Mouse (Mus musculus) bone marrow macrophage, adult 2 months (primary cell): ENCODE measurements at regions not wholly inside any gene's neighbourhood (a gene's known extent, or its start where the extent isn't known, plus 50 kb on each side); places are given as distances from the start of the nearest gene placed in this dataset.

Experiments
- CTCF ChIP-seq: IDR thresholded peaks from 2 replicates; pipeline ENCODE4 v1.5.1; 2012; ENCODE audit warnings: low read depth, mild to moderate bottlenecking, low read length, moderate library complexity
- POLR2A ChIP-seq: IDR thresholded peaks from 2 replicates; pipeline ENCODE4 v1.6.1; 2012; ENCODE audit warnings: mild to moderate bottlenecking, low read depth, low read length, borderline replicate concordance

DNA sequence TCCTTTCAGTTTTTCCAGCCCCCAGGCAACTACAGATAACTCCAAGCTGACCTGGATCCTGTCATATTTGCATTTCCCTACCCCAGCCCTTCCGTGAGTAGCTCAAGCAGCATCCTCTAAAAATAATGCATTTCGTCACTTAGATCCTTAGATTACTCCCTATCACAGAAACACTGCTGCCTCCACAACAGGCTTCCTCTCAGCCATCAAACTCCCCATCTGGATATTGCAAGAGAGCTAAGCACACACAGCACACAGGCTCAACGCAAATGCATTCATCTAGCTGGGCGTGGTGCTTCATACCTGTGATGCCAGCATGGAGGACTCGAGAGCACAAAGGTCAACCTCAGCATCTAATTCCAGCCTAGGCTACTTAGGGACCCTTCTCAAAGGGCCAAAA lies 260.9 kb downstream of the Sox4 start:
- TF ChIP-seq POLR2A (no peak), CTCF (no peak)
